Mouse (Mus musculus) MN1 (cell line): ENCODE measurements at regions not wholly inside any gene's neighbourhood (a gene's known extent, or its start where the extent isn't known, plus 50 kb on each side); places are given as distances from the start of the nearest gene placed in this dataset.
A peak's percentile ranks its signal among the peaks of the same experiment; 100 is the strongest.
"Not testable (repeated sequence)": the region's sequence is repeated elsewhere in the genome, so short reads cannot be mapped to it uniquely, and the experiment has no call there.

Experiments
- DNase-seq: peaks from one replicate; pipeline ENCODE4 v3.0.0-alpha.2; 2016; ENCODE audit warnings: low spot score

DNA sequence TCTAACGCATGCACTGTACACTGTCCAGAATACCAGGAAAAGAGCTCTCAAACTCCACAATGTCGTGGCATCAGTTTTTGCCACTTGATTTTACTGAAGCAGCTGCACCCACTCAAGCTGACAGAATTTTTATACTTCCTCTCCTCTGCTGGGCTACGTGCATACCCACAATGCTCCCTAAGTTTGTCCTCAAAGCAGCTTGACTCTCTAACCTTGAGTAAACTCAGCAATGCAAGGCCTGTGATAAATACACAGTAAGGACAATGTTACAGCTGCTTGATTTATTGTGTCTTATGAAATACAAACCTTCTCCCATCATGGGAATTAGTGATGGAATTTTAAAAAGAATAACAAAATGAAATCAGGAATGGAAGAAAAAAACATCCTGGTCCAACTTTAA, 129.7 kb downstream of the Trmt11 start:
- DNase-seq, result no peak

DNA sequence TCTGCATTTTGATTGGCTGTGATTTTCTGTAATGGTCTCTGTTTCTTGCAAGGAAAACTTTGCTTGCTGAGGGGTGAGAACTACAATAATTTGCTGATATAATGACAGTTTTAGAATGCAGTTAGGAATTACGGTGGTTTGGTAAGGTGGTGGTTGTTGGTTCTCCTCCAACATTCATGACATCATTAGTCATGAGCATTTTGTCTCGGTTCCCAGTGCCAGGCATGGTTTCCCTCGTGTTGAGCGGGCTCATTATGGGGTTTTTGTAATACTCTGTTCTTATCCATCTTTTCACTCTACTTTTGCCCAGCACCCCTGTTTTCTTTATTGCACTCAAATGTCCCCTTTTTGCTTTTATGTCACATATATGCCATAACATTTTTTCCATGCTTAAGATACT, 149.9 kb downstream of the Trmt11 start:
- DNase-seq, result no peak

DNA sequence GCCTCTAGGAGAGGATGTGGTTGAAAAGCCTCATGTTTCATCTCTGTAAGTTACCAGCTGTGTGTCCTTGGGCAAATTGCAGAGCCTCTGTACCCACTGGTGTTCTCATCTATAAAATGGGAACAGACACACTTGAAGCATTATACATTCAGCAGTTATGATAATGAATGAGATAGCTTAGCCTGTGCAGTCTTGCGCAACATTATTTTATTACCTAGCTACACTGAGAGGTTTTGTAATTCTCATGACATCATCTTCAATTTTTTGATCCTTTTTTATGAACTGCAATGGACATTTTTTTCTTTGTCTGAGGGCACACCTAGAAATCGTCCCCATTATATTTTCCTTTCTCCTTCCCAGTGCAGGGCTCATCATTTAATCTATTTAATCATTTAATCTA, 153.5 kb downstream of the Trmt11 start:
- DNase-seq, result no peak

DNA sequence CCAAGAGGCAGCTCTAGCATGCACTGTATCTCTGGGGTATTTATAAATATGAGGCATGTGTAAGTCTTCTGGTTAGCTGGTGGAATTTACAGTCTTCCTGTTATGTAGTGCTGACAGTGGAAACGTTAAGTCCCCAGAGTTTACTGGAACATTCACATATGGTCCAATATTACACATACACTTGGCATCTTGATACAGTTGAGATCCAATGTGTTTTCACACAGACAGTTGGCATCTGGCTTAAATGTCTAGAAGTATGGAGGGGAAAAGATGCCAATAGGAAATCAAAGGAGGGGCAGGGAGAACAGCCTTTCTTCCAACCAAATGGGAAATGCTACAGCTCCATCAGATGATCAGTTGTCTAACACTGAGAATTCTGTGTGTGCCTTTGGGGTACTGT, 154.0 kb downstream of the Trmt11 start:
- DNase-seq, result no peak

DNA sequence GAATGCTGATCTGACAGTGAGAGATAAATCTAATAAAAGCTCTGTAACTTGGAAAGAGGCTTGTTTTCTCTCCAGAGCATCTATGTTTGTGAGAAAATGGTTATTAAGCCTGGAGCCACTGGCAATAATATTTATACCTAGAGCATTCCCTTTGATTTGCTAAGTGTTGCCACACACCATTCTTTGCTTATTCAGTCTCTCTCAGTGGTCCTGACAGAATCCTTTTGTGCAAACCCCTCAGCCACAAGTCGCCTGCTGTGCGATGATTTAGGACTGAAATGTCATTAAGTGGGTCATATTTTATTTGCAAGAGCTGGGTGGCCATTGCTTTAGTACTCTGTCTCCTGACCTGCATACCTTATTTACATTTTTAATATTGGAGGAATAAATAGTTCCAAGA, 160.7 kb downstream of the Trmt11 start:
- DNase-seq, result no peak

DNA sequence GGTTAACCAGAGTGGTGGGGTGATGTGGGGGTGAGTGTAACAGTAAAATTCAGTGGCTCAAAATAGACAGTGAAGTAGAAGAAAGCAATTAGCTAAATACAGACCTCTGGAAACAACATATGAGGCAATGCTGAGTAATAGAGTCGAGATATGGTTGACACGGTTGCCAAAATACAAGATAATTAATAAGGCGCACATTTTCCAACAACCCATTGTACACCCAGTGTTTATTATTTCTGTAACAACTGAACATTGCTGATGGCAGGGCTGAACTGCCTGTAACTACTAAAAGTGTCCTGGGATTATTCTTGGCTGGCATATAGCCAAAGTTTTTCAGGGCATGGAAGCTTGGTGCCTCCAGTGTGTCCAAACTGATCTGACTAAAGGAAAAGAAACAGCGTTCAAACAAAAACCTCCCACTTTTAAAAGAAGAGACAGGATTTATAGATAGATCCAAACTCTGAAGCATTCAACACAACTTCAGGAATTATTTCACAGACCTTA, 174.1 kb downstream of the Trmt11 start:
- DNase-seq, result no peak

DNA sequence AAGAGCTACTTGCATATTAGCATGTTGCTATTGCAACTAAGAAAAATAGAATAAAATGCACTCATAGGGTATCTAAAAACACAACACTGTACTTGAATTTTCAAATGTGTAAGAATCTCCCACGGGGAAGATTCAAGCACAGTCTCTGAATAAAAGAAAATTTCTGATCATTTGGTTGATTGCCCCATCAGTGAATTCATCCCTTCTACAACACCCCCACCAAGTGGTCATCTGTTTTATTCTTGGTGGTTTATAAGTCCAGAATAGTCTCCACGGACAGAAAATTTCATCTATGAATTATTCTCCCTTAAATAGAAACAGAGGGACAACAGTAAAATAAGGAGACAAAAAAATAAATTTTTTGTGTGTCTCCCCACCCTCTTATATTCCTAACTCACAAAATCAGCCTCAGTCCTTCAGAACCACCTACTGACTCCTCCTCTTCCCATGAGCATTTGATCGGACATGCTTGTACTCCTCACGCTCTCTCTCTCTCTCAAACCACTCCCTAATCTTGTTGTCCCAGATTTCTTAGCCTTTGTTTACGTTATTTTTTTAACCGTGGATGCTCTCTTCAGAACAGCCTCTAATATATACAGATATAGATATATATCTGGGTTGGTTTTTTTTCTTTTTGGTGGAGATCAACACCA, 181.0 kb downstream of the Trmt11 start:
- DNase-seq, result peak; percentile 53

DNA sequence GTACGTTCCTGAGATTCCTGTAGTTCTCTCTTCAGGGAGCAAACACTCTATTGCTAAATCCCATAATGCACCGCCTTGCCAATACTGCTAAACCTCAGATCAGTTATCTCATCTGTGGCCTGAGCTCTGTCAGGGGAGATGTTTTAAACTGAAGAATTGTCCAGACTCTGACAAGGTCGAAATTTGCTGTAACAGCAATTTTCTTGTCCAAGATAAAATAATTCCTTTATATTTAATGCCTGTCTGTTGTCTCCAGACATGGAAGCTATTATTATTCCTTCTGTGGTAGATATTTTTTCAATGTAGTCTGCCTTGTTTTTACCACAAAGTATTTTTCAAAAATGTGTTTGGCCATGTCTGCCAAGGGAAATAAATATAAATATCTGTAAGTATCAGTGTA, 184.2 kb downstream of the Trmt11 start:
- DNase-seq, result no peak

DNA sequence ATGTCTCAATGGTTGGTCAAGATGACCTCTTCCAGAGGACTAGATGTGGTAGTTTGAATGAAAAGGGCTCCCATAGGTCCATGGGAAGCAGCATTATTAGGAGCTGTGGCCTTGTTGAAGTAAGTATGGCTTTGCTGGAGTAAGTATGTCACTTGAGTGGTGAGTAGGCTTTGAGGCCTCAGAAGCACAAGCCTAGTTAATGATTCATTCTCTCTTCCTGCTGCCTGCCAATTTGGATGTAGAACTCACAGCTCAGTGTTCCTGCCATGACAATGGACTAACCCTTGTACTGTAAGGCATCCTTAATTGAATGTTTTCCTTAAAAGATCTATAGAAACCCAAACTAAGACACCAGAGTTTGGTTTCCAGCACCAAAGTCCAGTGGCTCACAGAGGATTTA, 188.8 kb downstream of the Trmt11 start:
- DNase-seq, result no peak

DNA sequence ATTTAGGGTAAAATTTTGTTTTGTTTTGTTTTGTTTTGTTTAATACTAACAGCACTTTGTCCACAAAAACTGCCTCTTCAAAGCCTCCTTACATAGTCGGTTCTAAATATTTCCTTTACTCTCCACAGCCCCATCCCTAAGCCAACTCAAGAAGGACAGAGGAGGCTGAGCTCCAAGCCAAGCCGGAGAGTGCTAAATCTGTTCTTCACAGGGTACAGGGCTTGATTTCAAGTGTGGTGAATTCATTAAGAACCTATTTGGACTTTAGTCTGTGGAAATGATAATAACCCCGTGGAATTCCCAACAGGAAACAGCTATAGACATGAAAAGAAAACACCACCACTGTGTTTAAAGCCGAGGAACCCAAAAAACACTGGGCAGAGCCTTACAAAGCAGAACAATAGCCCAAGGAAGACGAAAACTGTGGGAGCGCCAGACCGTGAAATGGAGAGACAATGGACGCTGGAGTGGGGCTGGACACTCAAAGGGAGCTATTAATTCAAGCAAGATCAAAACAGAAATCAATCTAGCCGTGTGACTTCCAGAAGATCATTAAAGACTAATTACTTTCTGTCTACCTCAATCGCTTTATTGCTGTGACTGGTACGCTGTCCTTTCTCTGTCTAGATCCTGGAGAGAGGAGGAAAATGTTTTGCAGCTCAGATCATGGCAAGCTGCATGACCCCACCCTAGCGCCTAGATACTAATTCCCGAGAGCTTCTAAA, 194.7 kb downstream of the Trmt11 start:
- DNase-seq, result no peak

DNA sequence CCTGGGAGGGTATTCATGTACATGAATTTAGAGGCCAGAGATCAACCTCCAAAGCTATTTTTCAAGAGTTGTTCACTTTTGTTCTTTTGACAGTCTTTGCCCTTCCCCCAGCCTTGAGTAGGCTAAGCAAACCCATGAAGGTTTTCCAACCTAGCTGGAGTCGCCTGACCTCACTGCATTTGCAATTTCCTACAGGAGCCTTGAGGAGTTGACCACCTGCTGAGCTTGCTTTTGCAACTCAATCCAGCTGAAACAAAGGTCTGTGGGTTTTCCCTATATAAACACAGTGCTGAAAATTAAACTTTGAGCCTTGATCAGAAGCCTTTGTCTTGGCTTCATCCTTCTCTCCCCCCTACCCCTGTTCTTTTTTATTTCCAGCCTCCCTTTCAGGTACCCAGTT, 170.2 kb upstream of the Cenpw start:
- no peak for DNase-seq

DNA sequence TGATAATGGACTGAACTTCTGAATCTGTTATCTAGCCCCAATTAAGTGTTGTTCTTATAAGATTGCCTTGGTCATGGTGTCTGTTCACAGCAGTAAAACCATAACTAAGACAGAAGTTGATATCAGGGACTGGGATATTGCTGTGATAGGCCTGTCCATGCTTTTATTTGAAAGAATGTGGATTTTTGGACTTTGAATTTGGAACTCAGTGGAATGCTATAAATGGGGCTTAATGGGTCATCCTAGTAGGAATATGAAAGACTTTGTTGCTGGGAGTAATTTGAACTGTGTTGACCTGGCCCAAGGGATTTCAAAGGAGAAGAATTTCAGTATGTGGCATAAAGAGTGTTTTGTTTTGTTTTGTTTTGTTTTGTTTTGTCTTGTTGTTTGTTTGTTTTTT, 160.5 kb upstream of the Cenpw start:
- not testable (repeated sequence) for DNase-seq

DNA sequence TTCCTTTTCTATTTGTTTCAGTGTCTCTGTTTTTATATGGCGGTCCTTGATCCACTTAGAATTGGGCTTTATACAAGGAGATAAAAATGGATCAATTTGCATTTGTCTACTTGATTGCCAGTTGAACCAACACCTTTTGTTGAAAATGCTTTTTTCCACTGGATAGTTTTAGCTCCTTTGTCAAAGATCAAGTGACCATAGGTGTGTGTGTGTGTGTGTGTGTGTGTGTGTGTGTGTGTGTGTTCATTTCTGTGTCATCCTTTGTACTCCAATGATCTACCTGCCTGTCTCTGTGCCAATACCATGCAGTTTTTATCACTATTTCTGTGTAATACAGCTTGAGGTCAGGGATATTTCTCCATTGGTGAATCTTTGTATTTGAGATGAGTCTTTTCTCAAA, 158.7 kb upstream of the Cenpw start:
- no peak for DNase-seq

DNA sequence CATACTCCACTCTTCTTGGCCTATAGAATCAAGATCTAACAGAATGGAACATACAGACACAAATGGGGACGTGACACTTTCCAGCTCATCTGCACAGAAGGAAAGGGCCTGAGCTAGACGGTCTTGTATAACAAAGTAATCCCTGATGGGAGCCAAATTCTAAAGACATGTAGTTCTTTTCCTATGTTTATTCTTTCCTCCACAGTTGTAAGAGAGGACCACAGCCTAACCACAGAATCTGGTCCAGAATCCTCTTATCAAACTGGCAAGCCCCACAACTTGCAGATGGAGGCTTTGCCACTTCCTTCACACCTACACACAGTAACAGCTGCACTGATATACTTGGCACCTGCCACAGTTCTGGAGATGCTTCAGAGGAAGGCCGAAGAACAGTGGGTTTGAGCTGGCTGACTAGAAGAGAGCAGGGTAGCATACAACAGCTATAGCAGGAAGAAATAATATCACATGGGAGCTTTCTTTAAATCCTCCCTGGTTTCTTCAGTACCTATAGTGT, 142.7 kb upstream of the Cenpw start:
- no peak for DNase-seq

DNA sequence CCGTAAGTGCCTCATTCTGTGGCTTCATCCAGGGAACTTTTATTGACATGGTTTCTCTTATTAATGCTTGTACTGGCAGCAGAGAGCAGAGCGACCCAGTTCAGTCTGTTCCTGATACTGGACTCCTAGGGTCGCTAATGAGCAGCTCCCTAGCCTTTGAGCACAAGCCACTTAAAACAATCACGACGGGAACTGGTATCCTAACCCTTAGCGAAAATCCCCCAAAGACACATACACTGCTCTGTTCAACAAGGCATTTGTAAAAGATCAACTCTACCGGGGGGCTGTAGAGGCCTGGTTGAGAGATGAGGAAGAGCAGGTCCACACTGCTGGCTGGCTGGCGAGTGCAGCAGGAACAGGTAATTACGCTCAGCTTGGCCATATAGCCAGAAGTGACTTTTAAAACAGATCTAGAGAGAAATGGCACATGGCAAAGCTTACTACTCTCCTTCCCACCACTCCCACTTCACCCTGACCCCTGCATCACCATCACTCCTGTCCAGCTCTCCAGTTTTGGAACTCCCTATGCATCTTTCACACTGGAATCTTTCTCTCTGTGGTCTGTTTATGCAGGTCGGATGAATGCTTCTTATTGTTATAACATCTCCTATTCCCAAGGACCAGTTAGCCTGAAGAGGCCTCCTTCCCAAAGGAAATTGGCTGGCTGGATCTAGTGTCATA, 128.1 kb upstream of the Cenpw start:
- DNase-seq, result no peak

DNA sequence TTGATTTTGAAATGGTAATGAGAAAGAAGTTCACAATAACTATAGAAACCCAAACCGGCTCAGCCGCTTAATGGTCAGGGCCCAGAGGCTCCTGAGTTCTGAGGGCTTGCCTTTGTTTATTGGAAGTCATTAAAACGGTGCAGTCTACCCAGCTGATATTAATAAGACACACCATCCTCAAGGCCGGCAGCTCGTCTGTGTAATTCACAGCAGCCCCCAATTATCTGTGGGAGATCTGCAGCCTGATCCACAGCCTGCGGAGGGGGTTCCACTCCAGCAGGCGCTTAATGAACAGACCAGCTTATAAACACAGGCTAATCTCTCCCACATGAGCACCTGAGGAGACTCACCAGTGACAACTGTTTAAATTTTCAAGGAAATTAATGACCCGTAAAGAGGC, 127.5 kb upstream of the Cenpw start:
- DNase-seq, result no peak

DNA sequence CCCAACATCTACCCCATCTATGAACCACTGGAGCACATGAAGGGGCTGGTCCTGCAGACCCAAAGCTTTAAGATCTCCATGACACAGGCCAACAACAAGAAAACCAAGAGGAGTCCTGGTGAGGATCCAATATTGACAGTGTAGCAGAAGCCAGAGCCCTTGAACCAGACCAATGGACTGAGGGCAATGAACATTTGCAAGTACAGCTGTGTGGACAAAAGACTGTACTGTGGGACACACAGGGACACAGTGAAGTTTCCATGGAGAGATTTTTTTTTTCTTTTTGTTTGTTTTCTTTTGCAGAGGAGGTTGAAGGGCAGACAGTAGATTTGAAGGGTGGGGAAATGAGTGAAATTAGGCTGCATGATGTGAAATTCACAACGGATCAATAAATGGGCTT, 126.5 kb upstream of the Cenpw start:
- DNase-seq, result no peak

DNA sequence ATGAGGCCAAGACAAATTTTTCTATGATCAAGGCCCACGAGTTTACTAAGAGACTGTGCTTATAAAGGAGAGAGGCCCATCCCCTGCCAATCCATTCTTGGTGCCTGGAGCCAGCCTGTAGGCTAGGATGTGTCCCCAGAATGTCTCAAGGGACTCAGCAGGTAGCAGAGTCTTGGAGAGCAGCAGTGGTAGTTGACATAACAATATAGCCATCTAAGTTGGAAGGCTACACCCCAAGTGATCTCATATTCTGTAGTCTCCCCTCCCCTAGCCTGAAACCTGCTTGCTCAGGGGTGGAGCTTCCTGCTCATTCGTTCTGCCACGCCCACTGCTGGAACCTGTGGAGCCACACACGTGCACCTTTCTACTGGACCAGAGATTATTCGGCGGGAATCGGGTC, 95.5 kb upstream of the Cenpw start:
- DNase-seq, result not testable (repeated sequence)

DNA sequence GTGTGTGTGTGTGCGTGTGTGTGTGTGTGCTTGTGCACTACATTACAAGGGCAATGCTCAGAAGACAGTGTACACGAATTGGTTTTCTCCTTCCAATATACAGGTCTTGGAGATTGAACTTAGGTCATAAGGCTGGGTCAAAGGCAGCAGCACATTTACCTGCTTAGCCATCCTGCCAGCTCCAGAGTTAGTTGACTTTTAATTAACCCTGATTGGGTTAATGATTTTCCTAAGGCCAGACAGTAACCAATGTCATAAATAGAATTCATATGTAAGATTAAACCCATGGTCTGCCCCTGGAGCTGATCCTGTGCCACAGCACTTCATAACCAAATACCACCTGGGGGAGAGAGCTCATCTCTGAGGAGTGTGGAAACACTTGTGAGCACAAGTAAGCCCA, 81.3 kb upstream of the Cenpw start:
- no peak for DNase-seq

DNA sequence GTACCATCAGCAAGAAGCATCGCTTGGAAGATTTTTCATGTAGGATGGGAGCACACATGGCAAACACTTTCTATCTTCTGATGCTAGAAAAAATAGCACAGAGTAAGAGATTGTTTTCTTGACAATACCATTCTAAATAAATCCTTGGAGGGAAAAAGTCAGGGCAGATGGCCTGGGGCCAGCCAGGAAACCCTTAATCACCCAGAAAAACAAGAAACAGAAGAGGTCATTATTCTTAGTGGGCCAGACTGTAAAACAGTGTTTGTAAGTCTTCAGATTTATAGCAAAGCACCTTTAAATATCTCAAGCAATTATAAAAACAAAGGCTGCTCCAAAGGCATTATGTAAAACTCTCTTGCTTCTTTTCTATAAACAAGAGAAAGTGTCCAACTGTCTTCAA, 80.1 kb upstream of the Cenpw start:
- DNase-seq, result no peak

DNA sequence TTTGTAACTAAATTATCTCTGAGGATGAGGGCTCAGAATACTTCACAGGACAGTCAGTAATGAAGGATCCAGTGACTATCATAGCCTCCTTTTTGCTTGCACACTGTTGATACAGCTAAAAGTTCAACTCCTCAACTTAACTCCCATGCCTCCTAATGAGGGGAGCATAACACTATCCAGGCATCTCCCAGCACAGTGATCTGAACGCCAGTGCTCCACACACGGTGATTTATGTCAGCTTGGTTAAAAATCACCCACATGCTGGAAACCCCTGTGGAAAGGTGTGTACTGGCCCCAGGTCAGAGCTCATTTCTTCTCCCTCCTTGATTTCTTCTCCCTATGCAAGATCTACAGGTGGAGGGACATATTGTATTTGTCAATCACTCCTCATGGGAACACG, 79.6 kb upstream of the Cenpw start:
- DNase-seq, result no peak

DNA sequence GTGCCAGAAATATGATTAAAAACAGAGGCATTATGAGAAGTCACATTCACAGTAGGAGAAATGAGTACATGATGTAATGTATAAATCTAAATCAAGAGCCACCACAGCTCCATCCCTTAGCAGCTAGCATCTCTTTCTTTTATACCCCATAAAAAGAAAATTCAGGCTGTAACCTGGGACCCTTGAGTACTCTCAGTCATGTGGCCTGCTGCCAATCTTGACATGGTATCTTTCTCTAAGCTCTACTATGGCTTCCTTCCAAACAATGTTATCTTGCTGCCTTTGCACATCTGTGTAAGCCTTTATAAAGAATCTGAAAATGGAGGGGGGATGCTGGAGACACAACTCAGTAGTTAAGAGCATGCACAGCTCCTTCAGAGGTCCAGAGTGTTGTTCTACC, 78.6 kb upstream of the Cenpw start:
- no peak for DNase-seq

DNA sequence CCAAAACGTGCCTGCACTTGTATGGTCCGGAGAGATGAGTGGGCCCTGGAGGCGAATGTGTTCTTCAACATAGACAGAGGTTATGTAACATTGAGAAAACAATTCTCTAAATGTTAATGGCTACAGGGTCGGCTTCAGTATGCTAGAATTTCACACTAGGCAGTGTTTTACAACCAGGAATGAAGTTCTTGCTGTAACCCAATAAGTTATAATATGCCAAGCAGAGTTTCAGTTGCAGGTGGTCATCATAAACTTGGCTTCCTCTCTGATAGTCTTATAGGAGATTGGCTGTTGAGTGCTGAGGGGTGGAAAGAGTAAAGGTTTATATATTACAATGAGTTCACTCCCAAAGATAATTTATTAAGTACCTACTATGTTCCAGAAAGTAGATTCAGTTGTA, 64.8 kb upstream of the Cenpw start:
- no peak for DNase-seq
